ENCODE assay signal across 9 mouse cellular contexts in the genomic region with DNA sequence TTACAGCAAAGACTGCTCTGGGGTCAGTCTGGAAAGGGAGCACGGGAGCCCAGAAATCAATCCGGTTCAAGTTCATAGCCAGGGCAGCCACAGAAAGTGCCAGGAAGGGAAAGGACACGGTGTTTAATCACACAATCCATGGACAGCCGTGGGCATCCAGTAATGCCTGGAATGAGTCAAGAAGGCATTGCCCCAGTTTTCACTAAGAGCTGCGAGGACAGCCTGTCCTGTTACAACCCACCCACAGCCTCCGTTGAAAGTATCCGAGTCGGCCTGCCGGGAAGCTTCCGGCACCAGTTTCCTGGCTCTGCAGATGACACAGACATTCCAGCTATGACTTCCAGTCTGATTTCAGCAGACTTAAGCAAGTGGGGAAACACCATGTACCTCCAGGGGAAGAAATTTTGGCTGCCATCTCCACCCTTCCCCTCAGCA. TPM values are rescaled to one million over a fixed set of nuclear protein-coding genes. Genes with fewer than 3 reads are reported as not detected.
DNase-seq lines count a peak whose midpoint lies in the region; ATAC-seq and TF ChIP-seq lines count a peak whose summit lies in the region.
"Had no signal": no experiment of that assay in that cellular context is flagged by ENCODE, and none has a peak within 500 bp of the region (broad histone marks: within the 10 kb centered on the region; RNA-seq: fewer than 3 reads in every experiment).

No protein-coding gene starts in this region.

- peaks cover 21% of the 10 kb centered on the region for H3K4me1 ChIP-seq in hindbrain, embryonic 15.5 days (replicated peaks)
- peaks cover 56% of the 10 kb centered on the region for H3K4me1 ChIP-seq in liver, embryonic 16.5 days (ENCODE audit: control insufficient read depth, low read depth, low read length)
- H3K4me1 ChIP-seq in stomach, postnatal 0 days (replicated peaks; ENCODE audit: control insufficient read depth, insufficient read depth): peaks cover 5% of the 10 kb centered on the region

- 52% methylated on average over 10 of the region's 10 CpGs for WGBS in hindbrain, embryonic 15.5 days
- WGBS in liver, embryonic 16.5 days (ENCODE audit: insufficient replicate concordance): 41% methylated on average over 10 of the region's 10 CpGs
- 33% methylated on average over 10 of the region's 10 CpGs for WGBS in stomach, postnatal 0 days

- H3K9me3 ChIP-seq in hindbrain, embryonic 15.5 days: no peaks in the 10 kb centered on the region
- no peaks in the 10 kb centered on the region for H3K9me3 ChIP-seq in liver, embryonic 16.5 days (replicated peaks; ENCODE audit: control insufficient read depth, low read length)
- H3K9me3 ChIP-seq in stomach, postnatal 0 days (ENCODE audit: control insufficient read depth, low read length): no peaks in the 10 kb centered on the region

- H3K27me3 ChIP-seq in hindbrain, embryonic 15.5 days: peaks cover 57% of the 10 kb centered on the region
- H3K27me3 ChIP-seq in liver, embryonic 16.5 days (ENCODE audit: control insufficient read depth, insufficient read depth, low read depth, low read length): no peaks in the 10 kb centered on the region
- H3K27me3 ChIP-seq in stomach, postnatal 0 days (ENCODE audit: control insufficient read depth, insufficient read depth, low read length): 0 out of 2 replicates have a peak, but pooled peaks cover 2% of the 10 kb centered on the region

- TF ChIP-seq EP300 in stomach, postnatal 0 days (optimal IDR thresholded peaks at IDR 0.05): no peak

- ATAC-seq in cerebellum, adult (ENCODE audit: insufficient number of reproducible peaks, low FRiP score, low TSS enrichment): no peak
- ATAC-seq in hindbrain, embryonic 15.5 days (ENCODE audit: low FRiP score, low read depth): no peak
- no peak for ATAC-seq in liver, embryonic 16.5 days (ENCODE audit: low read depth)
- no peak for ATAC-seq in stomach, postnatal 0 days (ENCODE audit: low FRiP score, low TSS enrichment)
- no peak for ATAC-seq in monocyte, adult 5-6 weeks (replicated peaks; ENCODE audit: insufficient number of reproducible peaks, low FRiP score, low TSS enrichment, poor library complexity, severe bottlenecking)

- DNase-seq in cerebellum, adult 11-12 months: peak; percentile 37
- DNase-seq in R1 (ENCODE audit: low read depth, low spot score): peak; percentile 52
- DNase-seq in gastrocnemius, adult 8-10 months (ENCODE audit: low spot score in 2 of 2): peak; percentile 62 to 63
- peak; percentile 39 for DNase-seq in stomach, postnatal 0 days (ENCODE audit: low spot score)

- peak overlapping the region; percentile 89 for H3K4me2 ChIP-seq in hindbrain, embryonic 15.5 days
- H3K4me2 ChIP-seq in liver, embryonic 16.5 days (ENCODE audit: low read depth, low read length): peak overlapping the region; percentile 89
- peak overlapping the region; percentile 83 for H3K4me2 ChIP-seq in stomach, postnatal 0 days (replicated peaks; ENCODE audit: low read depth)

- peak overlapping the region; percentile 48; the same call in 1 of the 2 replicates for H3K4me3 ChIP-seq in hindbrain, embryonic 15.5 days
- peak overlapping the region; percentile 86 for H3K4me3 ChIP-seq in liver, embryonic 16.5 days (ENCODE audit: low read depth, low read length)
- peak overlapping the region; percentile 49 for H3K4me3 ChIP-seq in stomach, postnatal 0 days (ENCODE audit: low read depth, low read length)

- H3K27ac ChIP-seq in hindbrain, embryonic 15.5 days (replicated peaks): no peak overlapping the region
- peak overlapping the region; percentile 99 for H3K27ac ChIP-seq in liver, embryonic 16.5 days (ENCODE audit: low read length)
- peak overlapping the region; percentile 87; the same call in 1 of the 2 replicates for H3K27ac ChIP-seq in stomach, postnatal 0 days (replicated peaks)

- no peak overlapping the region for H3K9ac ChIP-seq in hindbrain, embryonic 15.5 days
- H3K9ac ChIP-seq in liver, embryonic 16.5 days (ENCODE audit: low read depth, low read length): peak overlapping the region; percentile 89
- no peak overlapping the region for H3K9ac ChIP-seq in stomach, postnatal 0 days (ENCODE audit: low read length)

- no peaks in the 10 kb centered on the region for H3K36me3 ChIP-seq in hindbrain, embryonic 15.5 days
- no peaks in the 10 kb centered on the region for H3K36me3 ChIP-seq in liver, embryonic 16.5 days (ENCODE audit: control insufficient read depth, insufficient read depth)
- H3K36me3 ChIP-seq in stomach, postnatal 0 days (ENCODE audit: control insufficient read depth, insufficient read depth, low read length): no peaks in the 10 kb centered on the region

- TF ChIP-seq CTCF in stomach, postnatal 0 days (IDR thresholded peaks at IDR 0.05; ENCODE audit: low read depth): no peak

RNA-seq across cellular contexts. Expression of a gene that starts 1.1 kb away (rescaled TPM):
- 10 to 100 TPM; 12.9 to 75.1 (median 15.1) TPM for total RNA-seq in gastrocnemius, adult 8-10 months (2022)
- polyA plus RNA-seq in hindbrain, embryonic 15.5 days (2015; fragmentation: Nextera tagmentation; extraction: Ambion mirVana): 21.4 and 24.6 TPM in 2 replicates
- polyA plus RNA-seq in liver, embryonic 16.5 days (2015; fragmentation: Nextera tagmentation; extraction: Ambion mirVana): 1,547 and 1,681 TPM in 2 replicates
- polyA plus RNA-seq in stomach, postnatal 0 days (2015; fragmentation: Nextera tagmentation; extraction: Ambion mirVana): 570 and 681 TPM in 2 replicates
- total RNA-seq in monocyte, adult 5-6 weeks (2017): 3.1 TPM in 1 of 3 replicates, not detected in the others

RNA-seq across cellular contexts. Expression of a gene that starts 7.5 kb away (rescaled TPM):
- total RNA-seq in gastrocnemius, adult 8-10 months (2022): 10 to 100 TPM; 11.7 to 74.5 (median 17.7) TPM
- polyA plus RNA-seq in hindbrain, embryonic 15.5 days (2015; fragmentation: Nextera tagmentation; extraction: Ambion mirVana): 89.2 and 96.5 TPM in 2 replicates
- 6,330 and 6,428 TPM in 2 replicates for polyA plus RNA-seq in liver, embryonic 16.5 days (2015; fragmentation: Nextera tagmentation; extraction: Ambion mirVana)
- 1,909 and 2,218 TPM in 2 replicates for polyA plus RNA-seq in stomach, postnatal 0 days (2015; fragmentation: Nextera tagmentation; extraction: Ambion mirVana)
- 7.1 to 8.5 TPM (median 8.2 TPM) in 3 replicates for total RNA-seq in monocyte, adult 5-6 weeks (2017)

RNA-seq across cellular contexts. Expression of a gene that starts 18.9 kb away (rescaled TPM):
- 1 to 10 TPM in 3 of 4 experiments, not detected in 1; 2.0 to 2.4 (median 2.2) TPM for total RNA-seq in gastrocnemius, adult 8-10 months (2022)
- 211 and 230 TPM in 2 replicates for polyA plus RNA-seq in hindbrain, embryonic 15.5 days (2015; fragmentation: Nextera tagmentation; extraction: Ambion mirVana)
- polyA plus RNA-seq in liver, embryonic 16.5 days (2015; fragmentation: Nextera tagmentation; extraction: Ambion mirVana): 0.18 and 0.19 TPM in 2 replicates
- polyA plus RNA-seq in stomach, postnatal 0 days (2015; fragmentation: Nextera tagmentation; extraction: Ambion mirVana): 4.1 and 5.3 TPM in 2 replicates
- total RNA-seq in monocyte, adult 5-6 weeks (2017): not detected in 3 replicates
- polyA plus RNA-seq: C2C12 had no signal

RNA-seq across cellular contexts. Expression of a gene that starts 34.3 kb away (rescaled TPM):
- total RNA-seq in gastrocnemius, adult 8-10 months (2022): not detected
- not detected in 2 replicates for polyA plus RNA-seq in hindbrain, embryonic 15.5 days (2015; fragmentation: Nextera tagmentation; extraction: Ambion mirVana)
- 0.27 and 0.67 TPM in 2 replicates for polyA plus RNA-seq in liver, embryonic 16.5 days (2015; fragmentation: Nextera tagmentation; extraction: Ambion mirVana)
- polyA plus RNA-seq in stomach, postnatal 0 days (2015; fragmentation: Nextera tagmentation; extraction: Ambion mirVana): 79.7 and 84.9 TPM in 2 replicates
- not detected in 3 replicates for total RNA-seq in monocyte, adult 5-6 weeks (2017)

RNA-seq across cellular contexts. Expression of a gene that starts 43.0 kb away (rescaled TPM):
- total RNA-seq in gastrocnemius, adult 8-10 months (2022): 10 to 100 TPM in 3 of 4 experiments, 1 to 10 TPM in 1; 9.7 to 14.2 (median 12.1) TPM
- 58.1 and 58.9 TPM in 2 replicates for polyA plus RNA-seq in hindbrain, embryonic 15.5 days (2015; fragmentation: Nextera tagmentation; extraction: Ambion mirVana)
- polyA plus RNA-seq in liver, embryonic 16.5 days (2015; fragmentation: Nextera tagmentation; extraction: Ambion mirVana): 34.0 and 37.7 TPM in 2 replicates
- 26.2 and 28.1 TPM in 2 replicates for polyA plus RNA-seq in stomach, postnatal 0 days (2015; fragmentation: Nextera tagmentation; extraction: Ambion mirVana)
- total RNA-seq in monocyte, adult 5-6 weeks (2017): 11.8 to 21.1 TPM (median 12.5 TPM) in 3 replicates

Comparison
In these comparisons a context has a peak if more than half of its experiments do, and no peak if none do; other contexts are left out.
1. RNA of a gene that starts 1.1 kb away (polyA plus RNA-seq): 1,547 to 1,681 TPM in liver, embryonic 16.5 days and 570 to 681 TPM in stomach, postnatal 0 days; 21.4 to 24.6 TPM in hindbrain, embryonic 15.5 days; every median in the first group is over 10 times any median in the second.
2. RNA of a gene that starts 7.5 kb away (polyA plus RNA-seq): 6,330 to 6,428 TPM in liver, embryonic 16.5 days and 1,909 to 2,218 TPM in stomach, postnatal 0 days; 89.2 to 96.5 TPM in hindbrain, embryonic 15.5 days; every median in the first group is over 10 times any median in the second.
3. RNA of a gene that starts 18.9 kb away (polyA plus RNA-seq): 211 to 230 TPM in hindbrain, embryonic 15.5 days; 4.1 to 5.3 TPM in stomach, postnatal 0 days and 0.18 to 0.19 TPM in liver, embryonic 16.5 days; every median in the first group is over 10 times any median in the second.
4. Peak in every context shown above with its lines, with median percentiles within 50 percentile points of each other: DNase-seq, H3K4me2 ChIP-seq and H3K4me3 ChIP-seq.